Mouse (Mus musculus) naive thymus-derived CD4-positive, alpha-beta T cell, adult 2 months (primary cell): Measurements from ENCODE around the gene Smurf2.
A peak's percentile ranks its signal among the peaks of the same experiment; 100 is the strongest.

Experiments
- DNase-seq: peaks from one replicate; pipeline ENCODE4 v3.0.0-alpha.2; 2011; ENCODE audit warnings: low read depth

Smurf2 gene

GRCm38 (mm10) chr11:106777395-106777794 lies 143.1 kb downstream of the Smurf2 start:
- DNase-seq: peak; percentile 52

- DNase-seq: no peak
These were observed 143.6 kb downstream of the Smurf2 start for GRCm38 (mm10) chr11:106776960-106777359.

- DNase-seq: no peak
These were observed 147.5 kb downstream of the Smurf2 start for GRCm38 (mm10) chr11:106773061-106773460.

GRCm38 (mm10) chr11:106770195-106770974 lies 150.1 kb downstream of the Smurf2 start:
- DNase-seq: peak; percentile 82
